Mouse (Mus musculus): ENCODE data around the gene Fancf. TPM values are rescaled to one million over a fixed set of nuclear protein-coding genes. Genes with fewer than 3 reads are reported as not detected.

The Fancf gene
- total RNA-seq, 2 experiments from 2014 or later = 8.1 to 9.5 TPM

GRCm38 (mm10) chr7:51851890-51852507 is 10.1 kb downstream of the Fancf start:
- no peak for DNase-seq (ENCODE audit: low spot score in 2 of 2)

DNA sequence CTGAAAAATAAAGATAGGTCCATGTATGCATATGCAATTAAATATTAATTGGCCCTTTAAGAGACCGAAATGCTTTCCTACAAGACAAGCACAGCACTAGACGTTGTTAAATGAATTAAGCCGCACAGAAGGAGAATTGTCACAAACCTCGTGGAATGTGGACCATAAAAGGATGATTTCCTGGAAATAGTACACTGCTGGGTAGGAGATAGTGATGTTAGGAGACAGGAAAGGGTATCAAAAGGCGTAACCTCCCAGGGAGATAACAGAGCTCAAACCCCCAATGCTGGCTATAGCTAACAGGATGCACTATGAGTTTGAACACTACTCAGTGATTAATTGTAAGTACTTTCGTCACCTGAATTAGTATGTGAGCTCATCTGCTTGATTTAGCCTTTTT is 11.2 kb downstream of the Fancf start:
- no peak for DNase-seq (ENCODE audit: low spot score in 2 of 2)

DNA sequence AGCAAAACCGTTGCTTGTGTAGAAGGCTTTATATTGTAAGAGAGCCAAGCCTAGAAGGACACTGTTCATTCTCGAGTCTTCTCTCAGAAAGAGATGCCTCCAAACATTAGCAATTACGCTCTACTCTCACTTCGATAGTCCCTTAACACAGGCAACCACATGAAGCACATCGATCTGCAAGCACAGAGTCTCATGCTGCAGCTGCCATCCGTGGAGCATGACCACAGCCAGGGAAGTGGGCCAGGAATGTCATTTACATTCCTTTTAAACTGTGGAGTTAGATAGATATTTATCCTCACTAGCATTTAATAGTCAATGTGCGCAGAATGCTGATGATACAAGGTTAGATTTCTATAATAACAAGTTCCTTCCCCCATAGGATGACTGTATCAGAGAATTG is 21.6 kb downstream of the Fancf start:
- no peak for DNase-seq (ENCODE audit: low spot score in 2 of 2)

- DNase-seq (ENCODE audit: low spot score in 2 of 2) = no peak
Observed at GRCm38 (mm10) chr7:51831917-51832316, 30.1 kb downstream of the Fancf start.

GRCm38 (mm10) chr7:51823562-51824338 is 38.3 kb downstream of the Fancf start:
- no peak for DNase-seq (ENCODE audit: low spot score in 2 of 2)

- no peak for DNase-seq (ENCODE audit: low spot score in 2 of 2)
Observed at GRCm38 (mm10) chr7:51821467-51821866, 40.6 kb downstream of the Fancf start.

DNA sequence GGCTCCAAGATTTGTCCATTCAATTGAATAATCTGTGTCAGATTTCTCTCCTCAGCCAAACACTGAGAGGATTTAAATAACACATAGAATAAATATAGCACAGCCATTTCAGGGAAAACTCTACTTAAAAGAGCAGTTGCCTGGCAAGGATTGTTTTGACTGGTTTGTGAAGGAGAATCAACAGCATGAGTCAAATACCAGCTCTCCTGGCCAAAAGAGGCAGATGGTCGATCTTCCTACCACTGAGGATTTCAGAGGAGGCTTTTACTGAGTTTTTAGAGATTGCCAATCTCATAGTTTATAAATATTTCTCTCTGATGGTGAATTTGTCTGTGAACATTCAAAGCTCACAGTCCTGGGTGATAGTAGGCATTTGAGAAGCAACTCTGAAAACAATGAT is 42.2 kb downstream of the Fancf start:
- no peak for DNase-seq (ENCODE audit: low spot score in 2 of 2)

GRCm38 (mm10) chr7:51818251-51818974 is 43.7 kb downstream of the Fancf start:
- no peak for DNase-seq (ENCODE audit: low spot score in 2 of 2)

- DNase-seq (ENCODE audit: low spot score in 2 of 2) = no peak
Observed at GRCm38 (mm10) chr7:51816283-51816839, 45.7 kb downstream of the Fancf start.

- no peak for DNase-seq (ENCODE audit: low spot score in 2 of 2)
Observed at GRCm38 (mm10) chr7:51815473-51816282, 46.4 kb downstream of the Fancf start.

Other genes starting within 250 kb of the Fancf start
- gene Slc17a6, start 240.3 kb downstream of the Fancf start, total RNA-seq (2021) = 1 to 10 TPM; 1.4 to 1.8 TPM
- 10 to 100 TPM; 32.3 to 49.9 TPM for gene Gas2, start 252 bp downstream of the Fancf start, total RNA-seq (2021)
- gene Svip, start 143.8 kb upstream of the Fancf start, total RNA-seq (2021) = 10 to 100 TPM; 22.6 to 29.8 TPM
- gene 1700015G11Rik, start 153.5 kb upstream of the Fancf start, total RNA-seq (2021) = not detected

Data from adrenal gland, adult 18-20 months (tissue).